Mouse (Mus musculus): Measurements from ENCODE around the gene Vav1.

Vav1 gene

DNA sequence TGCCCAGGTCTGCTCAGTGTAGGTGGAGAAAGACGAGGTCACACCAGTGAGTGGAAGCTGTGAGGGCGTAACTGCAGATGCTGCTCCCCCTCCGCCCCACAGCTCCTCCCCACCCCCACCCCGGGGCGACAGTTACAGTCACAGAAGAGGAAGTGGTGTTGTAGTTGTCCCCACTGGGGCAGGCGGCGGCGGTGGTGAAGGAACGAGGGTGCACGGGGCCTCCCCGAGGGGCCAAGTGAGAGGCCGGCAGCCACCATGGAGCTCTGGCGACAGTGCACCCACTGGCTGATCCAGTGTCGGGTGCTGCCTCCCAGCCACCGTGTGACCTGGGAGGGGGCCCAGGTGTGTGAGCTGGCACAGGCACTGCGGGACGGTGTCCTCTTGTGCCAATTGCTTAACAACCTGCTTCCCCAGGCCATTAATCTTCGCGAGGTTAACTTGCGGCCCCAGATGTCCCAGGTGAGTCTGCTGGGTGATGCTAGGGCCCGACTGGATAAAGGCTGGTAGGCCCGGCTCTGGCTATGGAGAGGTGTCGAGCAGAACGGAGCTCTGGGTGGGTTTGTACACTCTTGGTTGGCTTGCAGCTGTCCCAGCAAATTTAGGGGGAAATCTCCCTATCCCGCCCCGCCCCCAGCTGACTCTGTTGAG, at the start of gene Vav1:
Gene Vav1, plus strand, starts transcription at position 158 of the 648 bp plus-strand sequence.
- DNase-seq (ENCODE audit: low read depth), result no peak

DNA sequence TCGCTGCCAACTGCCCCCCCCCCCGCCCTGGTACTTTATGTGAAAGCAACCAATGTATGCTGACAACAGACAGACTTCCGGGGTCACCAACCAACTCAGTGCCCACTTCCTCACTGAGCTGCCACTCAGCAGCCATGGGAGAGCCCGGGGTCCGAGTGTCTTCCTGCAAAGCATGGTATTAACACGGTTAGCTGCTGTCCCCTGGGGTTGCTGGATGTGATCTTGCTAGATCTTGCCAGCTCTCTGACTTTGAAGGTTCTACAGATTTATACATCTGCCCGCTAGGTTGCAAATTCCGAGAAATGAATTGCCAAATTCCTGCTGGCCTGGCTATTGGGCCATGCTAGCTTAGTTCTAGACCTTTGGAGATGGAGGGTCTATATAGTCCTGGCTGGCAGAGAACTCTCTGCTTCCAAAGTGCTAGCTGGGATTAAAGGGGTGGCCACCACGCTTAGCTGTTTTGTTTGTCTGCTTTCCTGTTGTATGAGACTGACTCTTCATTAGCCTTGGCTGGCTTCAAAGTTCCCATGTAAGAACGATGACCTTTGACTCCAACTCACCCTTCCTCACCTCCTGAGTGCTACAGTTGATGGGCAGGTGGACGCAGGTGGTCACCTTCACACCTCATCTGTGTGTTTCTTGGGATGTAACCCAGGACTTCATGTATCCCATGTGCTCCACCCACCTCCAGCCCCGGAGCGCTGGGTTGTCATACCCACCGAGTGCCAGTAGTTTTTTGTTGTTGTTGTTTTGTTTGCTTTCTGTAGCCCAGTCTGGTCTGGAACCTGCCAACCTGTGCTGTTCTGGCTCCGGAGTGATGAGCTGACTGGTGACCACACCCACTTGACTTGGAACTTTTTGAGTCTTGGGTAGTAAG, 48.8 kb upstream of the Vav1 start:
- DNase-seq (ENCODE audit: low read depth), result no peak

DNA sequence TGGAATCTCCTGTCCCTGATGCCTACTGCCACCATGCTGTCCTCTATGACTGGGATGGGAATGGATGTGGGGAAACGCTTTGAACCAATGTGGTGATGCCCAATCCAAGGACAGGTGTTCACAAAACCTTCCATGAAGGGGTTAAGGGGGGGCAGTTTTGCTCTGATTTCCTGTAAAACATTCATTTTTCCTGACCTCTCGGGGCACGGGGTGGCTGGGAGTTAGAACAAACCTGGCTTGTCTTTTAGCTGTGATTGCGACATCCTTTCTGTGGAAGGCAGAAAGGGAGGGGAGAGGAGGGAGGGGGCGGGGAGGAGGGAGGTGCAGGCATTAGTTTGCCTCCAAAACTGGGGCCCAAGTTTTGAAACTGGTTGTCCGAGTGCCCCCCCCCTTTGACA, 48.2 kb upstream of the Vav1 start:
- no peak for DNase-seq (ENCODE audit: low read depth)

DNA sequence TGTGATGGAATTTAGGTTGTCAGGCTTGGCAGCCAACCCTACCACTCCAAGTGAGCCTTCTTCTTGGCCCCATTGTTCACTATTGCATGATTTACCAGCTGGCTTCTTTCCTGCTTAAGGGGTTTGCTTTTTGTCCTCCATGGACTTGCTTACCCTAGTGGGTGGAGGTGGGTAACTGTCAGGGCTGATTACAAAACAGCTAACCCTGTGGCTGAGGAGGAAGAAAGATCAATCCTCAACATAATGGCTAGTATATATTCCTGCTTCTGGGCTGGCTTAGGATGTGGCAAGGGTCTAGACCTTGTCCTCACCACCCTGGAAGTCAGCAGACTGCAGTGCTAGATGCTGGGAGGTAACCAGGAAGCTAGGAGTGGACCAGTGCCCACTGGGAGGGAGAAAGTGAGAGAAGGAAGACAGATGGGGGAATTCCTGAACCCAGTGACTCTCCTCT, 47.6 kb upstream of the Vav1 start:
- peak; percentile 66 for DNase-seq (ENCODE audit: low read depth)

DNA sequence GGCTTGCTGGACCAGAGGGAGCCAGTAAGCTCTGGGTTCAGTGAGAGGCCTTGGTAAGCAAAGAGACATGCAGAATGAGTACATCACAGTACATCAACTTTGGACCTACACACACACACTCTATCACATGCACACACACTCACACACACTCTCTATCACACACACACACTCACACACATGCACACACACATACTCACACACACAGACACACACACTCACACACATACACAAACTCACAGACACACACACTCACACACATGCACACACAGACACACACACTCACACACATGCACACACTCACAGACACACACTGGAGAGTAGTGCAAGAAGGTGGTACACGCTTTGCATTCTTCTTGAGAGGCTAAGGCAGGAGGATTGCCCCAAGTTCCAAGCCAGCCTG, 46.7 kb upstream of the Vav1 start:
- DNase-seq (ENCODE audit: low read depth), result no peak

DNA sequence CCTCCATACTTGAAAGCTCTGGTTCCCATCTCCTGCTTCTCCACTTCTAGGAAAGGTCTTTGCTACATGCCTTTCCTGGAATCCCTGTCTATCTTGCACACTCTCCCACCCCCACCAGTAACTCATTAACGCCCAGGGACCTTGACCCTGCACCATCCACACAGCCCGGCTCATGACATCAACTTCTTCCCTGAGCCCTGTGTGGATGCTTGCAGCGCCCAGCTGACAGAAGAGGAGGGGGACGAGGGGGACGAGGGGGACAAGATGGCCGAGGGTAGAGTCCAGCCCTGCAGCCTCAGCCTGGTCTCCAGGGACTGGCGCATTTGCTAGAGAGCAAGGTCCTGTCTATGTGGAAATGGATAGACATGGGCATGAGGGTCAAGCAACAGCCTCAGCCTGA, 45.9 kb upstream of the Vav1 start:
- no peak for DNase-seq (ENCODE audit: low read depth)

DNA sequence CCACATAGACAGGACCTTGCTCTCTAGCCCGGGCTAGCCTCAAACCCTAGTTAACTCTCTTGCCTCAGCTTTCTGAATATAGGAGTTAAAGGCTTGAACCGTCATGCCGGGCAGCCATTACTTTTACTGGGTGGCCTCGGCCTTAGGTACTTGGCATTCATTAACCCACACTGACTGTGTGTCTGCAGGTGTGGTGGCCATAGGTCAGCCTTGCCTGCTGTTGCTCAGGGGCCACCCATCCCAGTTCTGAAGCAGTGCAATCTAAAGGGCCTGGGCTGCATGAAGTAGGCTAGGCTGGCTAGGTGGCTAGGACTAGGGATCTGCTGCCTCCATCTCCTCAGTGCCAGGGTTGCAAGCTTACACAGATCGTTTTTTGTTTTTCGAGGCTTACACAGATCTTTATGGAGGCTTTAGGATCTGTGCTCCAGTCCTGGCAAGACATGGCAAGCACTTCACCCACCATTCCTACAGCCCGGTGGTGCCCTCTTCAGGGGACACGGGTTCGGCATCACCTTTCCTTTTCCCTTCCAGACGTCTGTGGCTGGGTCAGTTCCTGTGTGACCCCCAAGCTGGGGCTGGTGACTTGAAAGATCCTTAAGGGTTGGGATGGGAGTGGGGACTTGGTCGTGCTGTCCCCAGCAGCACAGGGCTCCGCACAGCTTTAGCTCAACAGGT, 44.5 kb upstream of the Vav1 start:
- DNase-seq (ENCODE audit: low read depth), result no peak

DNA sequence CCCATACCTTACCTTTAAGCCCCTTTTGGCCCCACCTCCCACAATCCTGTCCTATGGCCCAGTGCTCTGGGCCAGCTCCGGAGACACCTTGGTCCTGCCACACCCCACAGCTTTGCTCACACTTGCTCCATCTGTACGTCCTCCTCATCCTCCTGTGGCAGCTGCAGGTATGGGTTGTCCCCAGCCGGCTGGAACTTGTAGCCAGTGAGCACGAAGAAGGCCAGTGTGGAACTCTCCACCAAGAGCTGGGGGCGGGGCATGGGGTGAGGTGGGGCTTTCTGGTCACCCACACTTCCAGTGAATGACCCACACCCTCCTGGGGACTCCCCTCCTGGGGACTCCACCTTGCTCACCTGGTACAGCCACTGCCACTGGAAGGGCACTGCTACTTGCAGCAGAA, 43.1 kb upstream of the Vav1 start:
- DNase-seq (ENCODE audit: low read depth), result no peak

DNA sequence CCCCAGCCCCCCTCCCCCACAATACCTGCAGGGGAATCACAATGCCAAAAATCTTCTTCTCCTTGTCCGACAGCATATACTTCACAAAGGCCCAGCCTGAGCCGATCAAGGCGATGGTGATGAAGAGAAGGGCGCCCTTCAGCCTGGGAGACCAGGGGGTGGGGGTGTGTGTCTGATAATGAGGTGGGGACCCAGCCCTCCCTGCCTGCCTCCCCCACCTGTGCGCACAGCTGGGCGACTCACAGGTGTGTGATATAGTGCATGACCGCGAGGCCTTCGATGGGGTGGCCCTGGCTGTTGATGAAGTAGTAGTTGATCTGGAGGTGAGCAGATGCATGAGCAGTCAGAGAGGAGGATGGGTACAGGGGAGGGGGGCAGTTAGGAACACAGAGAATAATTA, 41.7 kb upstream of the Vav1 start:
- DNase-seq (ENCODE audit: low read depth), result no peak

DNA sequence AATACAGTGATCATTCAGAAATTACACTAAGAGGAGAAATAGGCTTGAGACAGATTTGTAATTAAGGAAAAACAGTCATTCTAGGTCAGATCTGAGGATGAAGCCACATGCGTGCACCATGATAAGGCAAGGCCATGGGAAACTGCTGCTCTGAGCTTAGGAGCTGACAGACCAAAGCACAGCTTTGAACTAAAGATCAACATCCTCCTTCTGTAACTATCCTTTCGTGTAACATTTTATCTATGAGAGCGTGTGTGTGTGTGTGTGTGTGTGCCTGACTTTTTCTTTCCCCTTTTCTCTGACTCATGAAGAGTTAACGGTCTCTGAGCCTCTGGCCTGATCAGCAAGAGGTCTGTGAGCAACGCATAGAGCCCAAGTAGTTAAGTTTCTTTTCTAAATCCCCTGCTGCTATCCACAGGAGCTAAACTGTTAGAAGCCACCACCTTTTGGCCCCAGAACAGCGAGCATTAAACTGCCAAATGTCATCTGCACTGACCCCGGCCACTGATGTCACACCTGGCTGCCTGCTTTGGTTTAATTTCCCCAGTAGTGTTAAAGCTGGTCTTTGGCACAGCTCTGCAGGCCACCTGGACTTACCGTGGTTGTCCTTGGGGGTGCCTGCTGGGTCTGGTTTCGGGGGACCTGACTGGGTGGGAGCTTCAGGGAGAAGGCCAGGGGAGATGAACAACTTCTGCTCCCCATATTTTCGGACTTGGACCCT, 35.1 kb upstream of the Vav1 start:
- no peak for DNase-seq (ENCODE audit: low read depth)

DNA sequence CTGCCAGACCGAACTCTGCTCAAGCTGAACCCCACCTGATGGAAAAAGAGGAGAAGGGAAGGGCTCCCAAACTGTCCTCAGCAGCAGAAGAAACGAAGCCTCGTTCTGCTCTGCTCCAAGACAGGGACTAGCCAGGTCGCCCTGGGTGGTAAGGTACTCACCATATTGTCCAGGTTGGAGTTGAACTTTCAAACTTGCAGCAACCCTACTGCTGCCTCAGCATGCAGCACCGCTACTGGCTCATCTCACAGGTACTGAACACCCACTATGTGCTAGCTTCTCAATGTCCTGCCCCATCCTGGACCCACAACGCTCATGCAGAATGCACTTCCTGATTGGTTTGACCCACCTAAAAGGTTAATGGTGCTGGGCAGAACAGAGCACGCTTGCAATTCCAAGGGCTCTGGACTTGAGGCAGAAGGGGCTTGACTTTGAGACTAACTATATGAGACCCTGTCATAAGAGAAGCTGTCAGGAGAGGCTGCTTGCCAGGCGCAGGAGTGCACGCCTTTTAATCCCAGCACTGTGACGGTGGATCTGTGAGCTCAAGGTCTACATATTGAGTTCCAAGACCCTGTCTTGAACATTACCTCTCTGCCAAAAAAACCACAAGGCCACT, 33.5 kb upstream of the Vav1 start:
- DNase-seq (ENCODE audit: low read depth), result no peak

DNA sequence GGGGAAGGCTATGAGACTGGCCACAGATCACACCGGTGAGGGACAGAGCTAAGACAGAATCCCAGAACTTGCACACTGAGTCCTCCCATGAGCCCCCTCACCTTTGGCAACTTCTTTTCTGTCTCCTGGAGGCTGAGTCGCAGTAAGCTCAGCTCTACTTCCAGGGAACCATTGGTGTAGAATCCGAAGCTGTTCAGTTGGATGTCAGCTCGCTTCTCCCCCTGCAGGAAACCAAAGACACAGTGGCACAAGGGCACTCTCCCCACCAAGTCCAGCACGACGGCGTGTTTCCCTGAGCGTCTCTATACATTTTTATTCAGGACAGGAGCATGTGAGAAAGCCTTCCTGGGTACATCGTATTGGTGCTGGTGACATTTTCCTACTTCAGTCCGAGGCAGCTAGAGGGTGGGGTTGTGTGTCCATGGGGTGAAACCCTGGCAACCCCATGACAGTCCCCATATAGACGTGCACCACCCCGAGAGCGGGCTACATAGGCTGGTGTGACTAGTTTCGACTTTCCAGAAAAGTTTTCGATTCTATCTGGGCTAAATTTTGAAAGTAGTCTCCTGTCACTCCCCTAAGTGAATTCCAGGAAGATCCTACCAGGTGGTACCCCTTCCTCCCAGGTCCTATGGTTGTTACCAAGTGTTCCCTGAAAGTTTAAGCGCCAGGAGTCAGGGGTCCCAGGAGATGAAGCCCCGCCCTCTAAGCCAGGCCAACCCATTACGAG, 32.1 kb upstream of the Vav1 start:
- DNase-seq (ENCODE audit: low read depth), result no peak

DNA sequence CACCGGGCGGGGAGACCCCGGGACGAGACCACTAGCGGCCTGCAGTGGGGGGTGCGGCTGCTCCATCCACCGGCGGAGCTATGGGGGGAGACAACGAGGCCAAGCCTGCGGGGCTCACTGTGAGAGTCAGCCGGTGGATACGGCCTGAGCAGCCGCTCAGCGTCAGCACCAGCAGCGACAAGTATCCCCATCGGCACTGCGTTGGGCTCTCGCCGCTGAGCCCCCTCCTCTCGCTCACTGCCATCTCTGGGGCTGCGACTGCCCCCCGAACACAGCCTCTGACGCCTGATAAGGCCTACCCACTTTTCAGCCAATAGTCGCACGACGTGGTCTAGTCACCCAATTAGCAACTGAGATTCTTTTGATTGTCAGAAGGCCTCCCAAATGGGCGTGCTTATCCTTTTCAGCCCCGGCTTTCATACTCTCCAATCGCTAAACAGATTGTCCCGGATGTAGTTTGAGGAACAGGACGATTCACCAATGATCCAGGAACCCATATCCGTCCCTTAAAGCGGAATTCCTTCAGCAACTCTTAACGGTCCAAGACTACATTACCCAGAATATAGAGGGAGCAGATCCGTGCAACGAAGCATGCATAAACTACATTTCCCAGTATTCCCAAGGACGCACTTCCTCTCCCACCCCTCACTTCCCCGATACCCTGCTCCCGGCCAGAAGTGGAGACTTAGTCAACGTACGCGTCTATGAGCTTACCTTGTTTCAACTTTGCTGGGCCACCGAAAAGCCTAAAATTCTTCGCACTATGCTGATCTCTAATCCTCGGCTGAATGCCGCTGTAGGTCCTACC, 31.3 kb upstream of the Vav1 start:
- DNase-seq (ENCODE audit: low read depth), result peak; percentile 100

DNA sequence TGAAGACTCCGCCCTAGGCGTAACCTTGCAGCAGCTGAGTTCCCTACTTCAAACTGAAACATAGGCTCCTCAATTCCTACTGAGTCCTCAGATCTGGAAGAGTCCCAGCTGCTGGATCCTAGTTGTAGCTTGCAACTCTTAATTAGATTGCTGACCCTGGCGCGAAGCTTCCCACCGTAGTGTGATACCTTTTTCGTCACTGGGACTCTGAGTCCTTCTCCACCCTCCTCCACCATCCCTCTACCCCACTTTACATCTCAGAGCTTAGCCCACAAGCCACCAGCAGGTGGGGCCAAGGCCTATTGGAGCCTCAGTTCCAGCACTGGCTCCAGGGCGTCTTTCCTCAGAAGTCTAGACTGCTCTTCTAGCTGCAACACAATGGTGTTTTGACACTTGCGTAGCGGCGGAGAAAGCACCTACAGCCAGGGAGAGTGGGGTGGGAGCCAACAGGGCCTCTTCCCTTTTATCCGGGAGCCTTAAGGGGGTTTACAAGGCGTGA, 30.6 kb upstream of the Vav1 start, which contains the start of gene Gpr108:
Gene Gpr108, minus strand, starts transcription at position 246 of the 499 bp plus-strand sequence.
- DNase-seq (ENCODE audit: low read depth), result peak; percentile 85

DNA sequence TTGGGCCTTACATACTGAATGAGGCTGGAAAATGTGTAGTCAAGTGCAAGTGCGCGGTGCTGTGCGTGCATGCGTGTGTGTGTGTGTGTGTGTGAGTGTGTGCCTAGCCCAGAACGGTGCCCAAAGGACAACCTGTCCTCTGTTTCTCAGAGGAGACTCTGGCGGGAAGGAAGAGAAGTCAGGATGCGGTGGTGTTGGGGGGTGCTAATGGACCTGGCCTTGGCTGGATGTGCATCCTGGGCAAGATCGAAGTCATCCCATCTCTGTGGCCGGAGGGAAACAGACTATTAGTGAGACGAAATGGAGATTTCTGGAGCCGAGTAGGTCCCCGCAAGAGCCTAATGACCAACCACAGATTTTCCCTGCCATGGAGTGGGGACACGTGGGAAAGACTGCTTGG, 30.1 kb upstream of the Vav1 start:
- no peak for DNase-seq (ENCODE audit: low read depth)

DNA sequence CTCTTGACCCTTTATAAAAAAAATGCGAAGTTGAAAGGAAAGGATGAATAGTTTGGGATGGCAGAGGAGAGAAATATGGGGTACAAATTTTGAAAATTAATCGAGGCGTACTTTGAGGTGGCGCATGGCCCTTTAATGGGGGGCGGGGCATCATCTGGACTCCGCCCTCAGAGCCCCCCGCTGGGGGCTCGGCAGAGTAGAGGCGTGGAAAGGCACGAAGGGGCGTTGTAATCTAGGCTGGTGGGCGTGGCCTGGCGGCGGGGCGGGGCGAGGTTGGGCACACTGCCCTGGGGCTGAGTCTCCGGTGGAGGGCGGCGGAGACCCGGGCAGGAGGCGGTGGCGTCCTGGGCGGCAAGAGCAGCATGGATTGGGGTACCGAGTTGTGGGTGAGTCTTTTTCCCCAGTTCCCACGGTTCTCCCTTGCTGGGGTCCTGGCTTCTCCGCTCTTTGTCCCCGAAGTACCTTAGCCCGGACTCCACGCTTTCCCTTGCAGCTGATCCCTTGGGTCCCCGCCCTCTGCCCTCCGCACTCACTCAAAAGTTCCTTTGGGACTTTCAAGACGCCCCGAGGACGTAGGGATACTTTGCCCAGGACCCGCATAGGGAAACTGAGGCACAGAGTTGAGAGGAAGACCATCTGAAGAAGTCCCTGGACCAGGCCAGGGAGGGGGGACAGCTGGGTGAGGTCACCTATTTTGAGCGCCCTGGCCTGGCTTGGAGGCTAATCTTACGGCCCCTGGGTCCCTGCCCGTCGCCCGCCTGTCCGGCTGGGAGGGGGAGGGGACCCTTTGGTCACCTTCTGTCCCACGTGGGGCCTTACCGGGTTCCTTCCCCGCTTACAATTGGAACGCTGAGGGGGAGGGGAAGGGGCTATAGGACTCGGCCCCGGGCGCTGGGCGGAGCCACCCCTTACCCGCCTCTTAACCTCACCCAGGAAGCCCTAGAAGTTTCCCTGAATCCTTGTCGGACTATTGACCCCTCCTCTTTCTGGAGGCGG, 29.4 kb upstream of the Vav1 start, which contains the start of gene Trip10:
Gene Trip10, plus strand, starts transcription at position 270 of the 996 bp plus-strand sequence.
- DNase-seq (ENCODE audit: low read depth), result no peak

DNA sequence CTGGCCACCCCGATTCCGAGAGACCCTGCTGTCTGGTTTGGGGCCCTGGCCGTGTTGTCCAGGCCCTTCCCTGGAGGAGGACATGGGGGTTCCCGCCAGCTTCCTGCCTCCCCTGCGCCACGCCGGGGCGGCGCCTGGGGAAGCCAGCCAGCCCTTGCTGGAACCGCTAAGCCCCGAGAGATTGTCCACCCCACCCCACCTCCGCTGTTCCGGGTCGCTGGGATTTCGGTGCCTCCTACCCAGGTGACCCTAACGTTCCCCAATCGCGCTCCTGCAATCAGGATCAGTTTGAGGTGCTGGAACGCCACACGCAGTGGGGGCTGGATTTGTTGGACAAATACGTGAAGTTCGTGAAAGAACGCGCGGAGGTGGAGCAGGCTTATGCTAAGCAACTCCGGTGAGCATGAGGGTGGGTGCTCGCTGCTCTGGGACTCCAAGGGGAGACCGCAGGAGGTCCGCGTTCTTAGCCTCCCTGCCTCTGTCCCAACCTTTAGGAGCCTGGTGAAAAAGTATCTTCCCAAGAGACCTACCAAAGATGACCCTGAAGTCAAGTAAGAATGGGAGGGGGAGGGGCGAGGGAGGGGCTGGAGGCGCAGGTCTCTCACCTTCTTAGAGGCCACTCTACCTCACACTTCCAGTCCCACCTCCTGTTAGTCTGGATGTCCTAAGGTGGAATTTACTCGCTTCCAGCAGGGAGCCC, 28.3 kb upstream of the Vav1 start:
- no peak for DNase-seq (ENCODE audit: low read depth)

DNA sequence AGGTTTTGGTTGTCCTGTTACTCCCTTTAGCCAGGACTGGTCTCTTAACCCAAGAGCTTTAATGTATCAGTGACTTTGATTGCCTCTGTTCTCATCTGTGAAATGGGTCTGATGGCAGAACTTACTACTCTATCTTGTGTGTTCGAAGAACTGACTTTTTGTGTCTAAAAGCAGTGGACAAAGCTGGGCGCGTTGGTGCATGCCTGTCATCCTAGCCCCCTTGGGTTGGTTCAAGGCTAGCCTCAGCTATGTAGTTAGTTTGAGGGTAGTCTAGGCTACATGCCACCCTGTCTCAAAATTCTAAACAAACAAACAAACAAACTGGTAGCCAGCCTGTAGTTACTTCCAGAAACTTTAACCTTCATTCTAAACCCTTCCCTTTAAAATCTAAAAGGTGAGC, 27.5 kb upstream of the Vav1 start:
- no peak for DNase-seq (ENCODE audit: low read depth)

Data from fibroblast of lung, adult 2 months (primary cell).